Mouse (Mus musculus): ENCODE results near the gene Fahd1. TPM values are rescaled to one million over a fixed set of nuclear protein-coding genes. Genes with fewer than 3 reads are reported as not detected.

Fahd1 gene
- polyA plus RNA-seq, 1 experiment from 2014 or later = 47.2 TPM

DNA sequence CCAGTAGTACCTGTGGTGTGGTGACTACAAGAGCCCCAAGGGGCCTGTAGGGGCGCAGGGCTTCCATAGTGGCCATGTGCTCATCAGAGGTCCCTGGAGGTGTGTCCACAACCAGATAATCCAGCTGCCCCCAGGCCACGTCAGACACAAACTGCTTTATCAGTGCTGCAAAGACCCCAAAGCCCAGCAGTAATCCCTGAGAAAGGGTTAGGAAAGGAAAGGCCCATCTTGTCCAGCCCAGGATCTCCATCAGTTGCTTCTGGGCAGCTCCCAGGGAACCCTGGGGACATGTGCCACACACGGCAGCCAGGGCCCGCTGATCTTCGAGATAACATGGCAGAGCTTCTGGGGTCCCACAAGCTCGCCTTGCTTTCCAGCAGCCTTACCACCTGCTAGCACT lies 34.2 kb upstream of the Fahd1 start:
- WGBS = 83% methylated on average over 6 of the region's 6 CpGs
- Histone ChIP-seq H3K4me1 (ENCODE audit: control insufficient read depth in 2 of 2, insufficient read depth in 2 of 2, low read length in 2 of 2) (peaks cover 11 to 19% of the 10 kb centered on the region in 2 experiments), H3K4me3 (ENCODE audit: control insufficient read depth in 1 of 2, insufficient read depth in 1 of 2, low read depth in 1 of 2, low read length in 2 of 2) (no peak overlapping the region), H3K27me3 (ENCODE audit: control insufficient read depth, insufficient read depth, low read length) (no peaks in the 10 kb centered on the region), H3K36me3 (ENCODE audit: control insufficient read depth, insufficient read depth, low read length) (peaks cover 39% of the 10 kb centered on the region), H3K9ac (ENCODE audit: low read length) (no peak overlapping the region), H3K4me2 (ENCODE audit: low read length) (no peak overlapping the region), H3K27ac (replicated peaks in 1 of 2; ENCODE audit: control insufficient read depth in 1 of 2, insufficient read depth in 1 of 2, low read depth in 2 of 2, low read length in 2 of 2) (no peak overlapping the region), H3K9me3 (ENCODE audit: control insufficient read depth, low read length) (no peaks in the 10 kb centered on the region)
- no peak for ATAC-seq (ENCODE audit: insufficient number of reproducible peaks, insufficient read depth, low FRiP score, low read depth)

GRCm38 (mm10) chr17:24881738-24882440 lies 31.7 kb upstream of the Fahd1 start:
- 52% methylated on average over 7 of the region's 7 CpGs for WGBS
- no peaks in the 10 kb centered on the region for H3K9me3 ChIP-seq (ENCODE audit: control insufficient read depth, low read length)
- H3K4me2 ChIP-seq (ENCODE audit: low read length) = no peak overlapping the region
- H3K36me3 ChIP-seq (ENCODE audit: control insufficient read depth, insufficient read depth, low read length) = peaks cover 22% of the 10 kb centered on the region
- H3K9ac ChIP-seq (ENCODE audit: low read length) = no peak overlapping the region
- H3K27ac ChIP-seq (replicated peaks in 1 of 2; ENCODE audit: control insufficient read depth in 1 of 2, insufficient read depth in 1 of 2, low read depth in 2 of 2, low read length in 2 of 2) = no peak overlapping the region
- H3K4me1 ChIP-seq (ENCODE audit: control insufficient read depth in 2 of 2, insufficient read depth in 2 of 2, low read length in 2 of 2) = peaks cover 5 to 9% of the 10 kb centered on the region in 2 experiments; a peak in 3 of 4 replicates
- H3K4me3 ChIP-seq (ENCODE audit: control insufficient read depth in 1 of 2, insufficient read depth in 1 of 2, low read depth in 1 of 2, low read length in 2 of 2) = no peak overlapping the region
- no peaks in the 10 kb centered on the region for H3K27me3 ChIP-seq (ENCODE audit: control insufficient read depth, insufficient read depth, low read length)
- ATAC-seq (ENCODE audit: insufficient number of reproducible peaks, insufficient read depth, low FRiP score, low read depth) = no peak

DNA sequence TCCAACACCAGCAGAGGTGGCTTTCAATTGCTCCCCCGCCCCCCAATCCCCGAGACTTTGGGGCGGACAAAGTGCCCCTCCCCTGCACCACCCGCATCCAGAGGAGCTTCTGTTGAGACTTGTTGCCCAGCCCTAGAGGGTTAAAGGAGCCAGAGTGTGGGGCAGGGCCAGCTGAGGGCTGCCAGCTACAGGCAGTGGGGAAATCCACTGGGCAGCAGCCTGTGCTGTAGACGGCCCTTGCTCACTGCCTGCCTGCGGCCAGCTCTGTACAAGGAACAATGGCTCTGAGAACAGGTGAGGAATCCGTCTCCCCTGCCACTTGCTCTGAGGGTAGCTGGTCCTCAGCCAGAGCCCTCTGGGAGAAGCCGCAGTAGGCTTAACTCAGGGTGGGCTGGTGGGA lies 28.4 kb upstream of the Fahd1 start:
- Histone ChIP-seq H3K27ac (replicated peaks in 1 of 2; ENCODE audit: control insufficient read depth in 1 of 2, insufficient read depth in 1 of 2, low read depth in 2 of 2, low read length in 2 of 2) (no peak overlapping the region), H3K4me3 (ENCODE audit: control insufficient read depth in 1 of 2, insufficient read depth in 1 of 2, low read depth in 1 of 2, low read length in 2 of 2) (no peak overlapping the region), H3K9ac (ENCODE audit: low read length) (no peak overlapping the region), H3K4me1 (ENCODE audit: control insufficient read depth in 2 of 2, insufficient read depth in 2 of 2, low read length in 2 of 2) (no peaks in the 10 kb centered on the region), H3K9me3 (ENCODE audit: control insufficient read depth, low read length) (no peaks in the 10 kb centered on the region), H3K36me3 (ENCODE audit: control insufficient read depth, insufficient read depth, low read length) (peaks cover 12% of the 10 kb centered on the region), H3K27me3 (ENCODE audit: control insufficient read depth, insufficient read depth, low read length) (no peaks in the 10 kb centered on the region), H3K4me2 (ENCODE audit: low read length) (no peak overlapping the region)
- ATAC-seq (ENCODE audit: insufficient number of reproducible peaks, insufficient read depth, low FRiP score, low read depth) = no peak
- 70% methylated on average over 8 of the region's 8 CpGs for WGBS

GRCm38 (mm10) chr17:24878117-24878397 lies 27.9 kb upstream of the Fahd1 start:
- WGBS = 43% methylated on average over 5 of the region's 5 CpGs
- Histone ChIP-seq H3K9me3 (ENCODE audit: control insufficient read depth, low read length) (no peaks in the 10 kb centered on the region), H3K27me3 (ENCODE audit: control insufficient read depth, insufficient read depth, low read length) (no peaks in the 10 kb centered on the region), H3K4me1 (ENCODE audit: control insufficient read depth in 2 of 2, insufficient read depth in 2 of 2, low read length in 2 of 2) (no peaks in the 10 kb centered on the region), H3K4me3 (ENCODE audit: control insufficient read depth in 1 of 2, insufficient read depth in 1 of 2, low read depth in 1 of 2, low read length in 2 of 2) (no peak overlapping the region), H3K27ac (replicated peaks in 1 of 2; ENCODE audit: control insufficient read depth in 1 of 2, insufficient read depth in 1 of 2, low read depth in 2 of 2, low read length in 2 of 2) (no peak overlapping the region), H3K36me3 (ENCODE audit: control insufficient read depth, insufficient read depth, low read length) (peaks cover 7% of the 10 kb centered on the region), H3K9ac (ENCODE audit: low read length) (no peak overlapping the region), H3K4me2 (ENCODE audit: low read length) (no peak overlapping the region)
- no peak for ATAC-seq (ENCODE audit: insufficient number of reproducible peaks, insufficient read depth, low FRiP score, low read depth)

- no peak overlapping the region for H3K9ac ChIP-seq (ENCODE audit: low read length)
- H3K4me3 ChIP-seq (ENCODE audit: control insufficient read depth in 1 of 2, insufficient read depth in 1 of 2, low read depth in 1 of 2, low read length in 2 of 2) = no peak overlapping the region
- no peaks in the 10 kb centered on the region for H3K4me1 ChIP-seq (ENCODE audit: control insufficient read depth in 2 of 2, insufficient read depth in 2 of 2, low read length in 2 of 2)
- ATAC-seq (ENCODE audit: insufficient number of reproducible peaks, insufficient read depth, low FRiP score, low read depth) = no peak
- H3K27ac ChIP-seq (replicated peaks in 1 of 2; ENCODE audit: control insufficient read depth in 1 of 2, insufficient read depth in 1 of 2, low read depth in 2 of 2, low read length in 2 of 2) = no peak overlapping the region
- peaks cover 2% of the 10 kb centered on the region; the same call in 1 of the 2 replicates for H3K36me3 ChIP-seq (ENCODE audit: control insufficient read depth, insufficient read depth, low read length)
- WGBS = 64% methylated on average over 10 of the region's 10 CpGs
- no peaks in the 10 kb centered on the region for H3K27me3 ChIP-seq (ENCODE audit: control insufficient read depth, insufficient read depth, low read length)
- no peak overlapping the region for H3K4me2 ChIP-seq (ENCODE audit: low read length)
- H3K9me3 ChIP-seq (ENCODE audit: control insufficient read depth, low read length) = no peaks in the 10 kb centered on the region
These were observed 27.4 kb upstream of the Fahd1 start for GRCm38 (mm10) chr17:24877336-24878116.

- H3K4me1 ChIP-seq (ENCODE audit: control insufficient read depth in 2 of 2, insufficient read depth in 2 of 2, low read length in 2 of 2) = no peaks in the 10 kb centered on the region
- no peak overlapping the region for H3K4me2 ChIP-seq (ENCODE audit: low read length)
- no peaks in the 10 kb centered on the region for H3K9me3 ChIP-seq (ENCODE audit: control insufficient read depth, low read length)
- H3K4me3 ChIP-seq (ENCODE audit: control insufficient read depth in 1 of 2, insufficient read depth in 1 of 2, low read depth in 1 of 2, low read length in 2 of 2) = no peak overlapping the region
- WGBS = 68% methylated on average over 8 of the region's 8 CpGs
- H3K27me3 ChIP-seq (ENCODE audit: control insufficient read depth, insufficient read depth, low read length) = no peaks in the 10 kb centered on the region
- H3K9ac ChIP-seq (ENCODE audit: low read length) = no peak overlapping the region
- no peaks in the 10 kb centered on the region for H3K36me3 ChIP-seq (ENCODE audit: control insufficient read depth, insufficient read depth, low read length)
- no peak overlapping the region for H3K27ac ChIP-seq (replicated peaks in 1 of 2; ENCODE audit: control insufficient read depth in 1 of 2, insufficient read depth in 1 of 2, low read depth in 2 of 2, low read length in 2 of 2)
- no peak for ATAC-seq (ENCODE audit: insufficient number of reproducible peaks, insufficient read depth, low FRiP score, low read depth)
These were observed 24.8 kb upstream of the Fahd1 start for GRCm38 (mm10) chr17:24874989-24875388.

GRCm38 (mm10) chr17:24874405-24874745 lies 24.2 kb upstream of the Fahd1 start:
- no peak overlapping the region for H3K27ac ChIP-seq (replicated peaks in 1 of 2; ENCODE audit: control insufficient read depth in 1 of 2, insufficient read depth in 1 of 2, low read depth in 2 of 2, low read length in 2 of 2)
- H3K4me3 ChIP-seq (ENCODE audit: control insufficient read depth in 1 of 2, insufficient read depth in 1 of 2, low read depth in 1 of 2, low read length in 2 of 2) = no peak overlapping the region
- 36% methylated on average over 1 of the region's 1 CpGs for WGBS
- no peaks in the 10 kb centered on the region for H3K9me3 ChIP-seq (ENCODE audit: control insufficient read depth, low read length)
- ATAC-seq (ENCODE audit: insufficient number of reproducible peaks, insufficient read depth, low FRiP score, low read depth) = no peak
- H3K9ac ChIP-seq (ENCODE audit: low read length) = no peak overlapping the region
- no peak overlapping the region for H3K4me2 ChIP-seq (ENCODE audit: low read length)
- no peaks in the 10 kb centered on the region for H3K4me1 ChIP-seq (ENCODE audit: control insufficient read depth in 2 of 2, insufficient read depth in 2 of 2, low read length in 2 of 2)
- H3K36me3 ChIP-seq (ENCODE audit: control insufficient read depth, insufficient read depth, low read length) = no peaks in the 10 kb centered on the region
- H3K27me3 ChIP-seq (ENCODE audit: control insufficient read depth, insufficient read depth, low read length) = no peaks in the 10 kb centered on the region
